In genomic region chr10:92649096-92649495, GRCm38 (mm10) we compare ENCODE assay signal across 14 mouse cellular contexts.
"Had no signal": no experiment of that assay in that cellular context is flagged by ENCODE, and none has a peak within 500 bp of the region (broad histone marks: within the 10 kb centered on the region; RNA-seq: fewer than 3 reads in every experiment).

No protein-coding gene starts in this region.

- H3K9ac ChIP-seq: intestine, embryonic 15.5 days; limb, embryonic 15.5 days; liver, embryonic 12.5 days; lung, embryonic 14.5 days; midbrain, embryonic 12.5 days; neural tube, embryonic 12.5 days; stomach, embryonic 15.5 days had no signal

- H3K4me2 ChIP-seq: intestine, embryonic 15.5 days; limb, embryonic 15.5 days; liver, embryonic 12.5 days; lung, embryonic 14.5 days; midbrain, embryonic 12.5 days; neural tube, embryonic 12.5 days; stomach, embryonic 15.5 days had no signal

- H3K4me3 ChIP-seq: intestine, embryonic 15.5 days; layer of hippocampus, adult 2 months; limb, embryonic 15.5 days; liver, embryonic 12.5 days; midbrain, embryonic 12.5 days; neural tube, embryonic 12.5 days; stomach, embryonic 15.5 days had no signal

- H3K27ac ChIP-seq: intestine, embryonic 15.5 days; layer of hippocampus, adult 2 months; limb, embryonic 15.5 days; liver, embryonic 12.5 days; midbrain, embryonic 12.5 days; neural tube, embryonic 12.5 days; stomach, embryonic 15.5 days had no signal

- H3K27me3 ChIP-seq: intestine, embryonic 15.5 days; limb, embryonic 15.5 days; liver, embryonic 12.5 days; midbrain, embryonic 12.5 days; neural tube, embryonic 12.5 days; stomach, embryonic 15.5 days had no signal

- DNase-seq: kidney, adult 8-10 months; lung, embryonic 14.5 days; lung, postnatal 10 days; lung, postnatal 4 days; right cerebral cortex, postnatal 14 days; thymus, adult 2 months; thymus, postnatal 25 days had no signal

- H3K4me1 ChIP-seq: intestine, embryonic 15.5 days; limb, embryonic 15.5 days; liver, embryonic 12.5 days; neural tube, embryonic 12.5 days; stomach, embryonic 15.5 days had no signal

- ATAC-seq: intestine, embryonic 15.5 days; liver, embryonic 12.5 days had no signal

- H3K36me3 ChIP-seq: intestine, embryonic 15.5 days; limb, embryonic 15.5 days; liver, embryonic 12.5 days; midbrain, embryonic 12.5 days; neural tube, embryonic 12.5 days; stomach, embryonic 15.5 days had no signal

- H3K9me3 ChIP-seq: intestine, embryonic 15.5 days; limb, embryonic 15.5 days; liver, embryonic 12.5 days; midbrain, embryonic 12.5 days; neural tube, embryonic 12.5 days; stomach, embryonic 15.5 days had no signal
